Mouse (Mus musculus): Measurements from ENCODE around the gene Cdc26.

- TF ChIP-seq CTCF (IDR thresholded peaks at IDR 0.05; ENCODE audit: low read depth, low read length) (no peak), POLR2AphosphoS5 (IDR thresholded peaks at IDR 0.05; ENCODE audit: insufficient replicate concordance, low read depth, low read length) (no peak)
Measured at GRCm38 (mm10) chr4:62376123-62376522, 32.3 kb downstream of the Cdc26 start.
